Mouse (Mus musculus) liver, embryonic 14.5 days (tissue): ENCODE results near the gene Ptpn21.

Experiments
- CTCF ChIP-seq: IDR thresholded peaks from 2 replicates; pipeline ENCODE4 v1.5.1; 2016; ENCODE audit warnings: antibody characterized with exemption, low read depth, control low read depth
- EP300 ChIP-seq: IDR thresholded peaks from 2 replicates; pipeline ENCODE4 v1.6.1; 2016; ENCODE audit warnings: antibody characterized with exemption, low read depth

DNA sequence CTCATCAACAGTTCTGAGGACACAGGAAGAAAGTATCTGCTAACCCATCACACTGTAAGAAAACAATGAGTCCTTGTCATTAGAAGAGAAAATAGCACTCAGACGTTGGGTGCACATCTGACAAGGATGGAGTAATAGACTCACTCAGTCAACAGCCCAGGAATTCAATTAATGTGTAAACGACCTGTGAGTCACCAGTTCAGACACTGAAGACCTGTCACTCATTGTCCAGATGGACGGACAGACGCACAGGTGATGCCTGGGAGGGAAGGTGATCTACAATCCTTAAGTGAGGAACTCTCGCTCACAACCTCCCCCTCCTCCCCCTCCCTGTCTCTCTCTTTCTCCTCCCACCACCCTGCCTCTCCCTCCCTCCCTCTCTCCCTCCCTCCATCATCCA, 12.2 kb downstream of the Ptpn21 start:
- no peak for TF ChIP-seq CTCF
- TF ChIP-seq EP300, result no peak
